Mouse (Mus musculus) heart, postnatal 0 days (tissue): ENCODE results near the gene Zdhhc8. TPM values are rescaled to one million over a fixed set of nuclear protein-coding genes. Genes with fewer than 3 reads are reported as not detected.

ENCODE experiments used
- ATAC-seq: fragments of 200-750 bp; cut with Nextera tagmentation; 2 replicates; pipeline ENCODE4 v1.8.0; 2017; ENCODE audit warnings: low read depth, moderate number of reproducible peaks, moderate library complexity; ENCODE audit not compliant: insufficient read depth
- DNase-seq: peaks from one replicate; pipeline ENCODE4 v3.0.0-alpha.2; 2016; ENCODE audit warnings: low spot score
- H3K27ac ChIP-seq: fragments of 300-500 bp; sonication (generic); 2 replicates; pipeline ENCODE4 v1.5.1; 2014; ENCODE audit warnings: low read depth, mild to moderate bottlenecking
- H3K27me3 ChIP-seq: fragments of 300-500 bp; sonication (generic); 2 replicates; pipeline ENCODE4 v1.6.1; 2014; ENCODE audit warnings: low read length, mixed read lengths; ENCODE audit not compliant: control insufficient read depth, insufficient read depth
- H3K36me3 ChIP-seq: fragments of 300-500 bp; sonication (generic); replicated peaks from 2 replicates; pipeline ENCODE4 v1.6.1; 2014; ENCODE audit warnings: low read length, mixed read lengths; ENCODE audit not compliant: control insufficient read depth, insufficient read depth
- H3K4me1 ChIP-seq: fragments of 300-500 bp; sonication (generic); 2 replicates; pipeline ENCODE4 v1.6.1; 2014; ENCODE audit warnings: antibody characterized with exemption; ENCODE audit not compliant: control insufficient read depth, insufficient read depth
- H3K4me2 ChIP-seq: fragments of 300-500 bp; sonication (generic); 2 replicates; pipeline ENCODE4 v1.6.1; 2014; ENCODE audit warnings: low read depth, mild to moderate bottlenecking, low read length, moderate library complexity
- H3K4me3 ChIP-seq: fragments of 300-500 bp; sonication (generic); 2 replicates; pipeline ENCODE4 v1.5.1; 2014; ENCODE audit warnings: low read depth, low read length
- H3K9ac ChIP-seq: fragments of 300-500 bp; sonication (generic); replicated peaks from 2 replicates; pipeline ENCODE4 v1.6.1; 2014; ENCODE audit warnings: low read depth, low read length, mixed read lengths
- H3K9me3 ChIP-seq: fragments of 300-500 bp; sonication (generic); replicated peaks from 2 replicates; pipeline ENCODE4 v1.6.1; 2016; ENCODE audit warnings: low read length; ENCODE audit not compliant: control insufficient read depth
- CTCF ChIP-seq: IDR thresholded peaks from 2 replicates; pipeline ENCODE4 v1.5.1; 2016; ENCODE audit warnings: antibody characterized with exemption, control low read depth, low read depth
- EP300 ChIP-seq: IDR thresholded peaks from 2 replicates; pipeline ENCODE4 v1.6.1; 2016; ENCODE audit warnings: antibody characterized with exemption, low read depth
- WGBS: fragments of 180-500 bp; shearing (Covaris S2); extraction: QIAGEN DNeasy Blood & Tissue Kit; methylation state at CpG from one replicate; pipeline ENCODE4 v1.1.7; 2014; 5-methylcytosine and 5-hydroxymethylcytosine counted together
- polyA plus RNA-seq: library from polyadenylated mRNA; unstranded; fragments of >200 nt; fragmentation: Nextera tagmentation; extraction: Ambion mirVana; gene quantifications from 2 replicates; pipeline ENCODE4 v1.2.1, GENCODE M21; 2015
- total RNA-seq: library from RNA; depleted of rRNA; stranded (reverse); fragments of >200 nt; gene quantifications from 2 replicates; pipeline ENCODE4 v1.2.3, GENCODE M21; 2014; ENCODE audit warnings: low replicate concordance

Zdhhc8 gene
- total and polyA plus RNA-seq, 2 experiments from 2014 or later: 16.4 to 27.7 TPM

DNA sequence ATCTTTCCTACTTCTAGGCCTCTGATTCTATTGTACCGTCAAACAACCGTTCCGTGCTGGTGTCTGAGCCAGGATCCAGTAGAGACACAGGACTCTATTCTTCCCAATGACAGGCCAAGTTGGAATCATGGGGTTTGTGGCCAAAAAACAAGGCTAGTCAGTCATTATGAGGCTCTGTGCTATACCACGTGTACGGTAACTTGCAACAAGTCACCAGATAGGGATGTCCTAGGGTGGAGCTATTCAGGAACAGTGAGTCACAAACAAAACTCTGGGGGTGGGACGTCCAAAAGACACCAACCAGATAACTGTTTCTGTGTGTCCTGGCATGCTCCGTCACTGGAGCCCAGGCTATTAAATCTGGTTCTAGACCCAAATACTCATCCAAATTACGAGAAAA lies 52.2 kb downstream of the Zdhhc8 start:
- Histone ChIP-seq H3K27me3 (no peaks in the 10 kb centered on the region), H3K9me3 (no peaks in the 10 kb centered on the region), H3K4me2 (no peak overlapping the region), H3K27ac (no peak overlapping the region), H3K9ac (no peak overlapping the region), H3K4me3 (no peak overlapping the region), H3K36me3 (no peaks in the 10 kb centered on the region), H3K4me1 (peaks cover 9% of the 10 kb centered on the region; the same call in 1 of the 2 replicates)
- ATAC-seq: no peak
- no peak for DNase-seq
- no peak for TF ChIP-seq EP300
- TF ChIP-seq CTCF: no peak
- whole genome bisulfite sequencing: 71% methylated on average over 8 of the region's 8 CpGs

DNA sequence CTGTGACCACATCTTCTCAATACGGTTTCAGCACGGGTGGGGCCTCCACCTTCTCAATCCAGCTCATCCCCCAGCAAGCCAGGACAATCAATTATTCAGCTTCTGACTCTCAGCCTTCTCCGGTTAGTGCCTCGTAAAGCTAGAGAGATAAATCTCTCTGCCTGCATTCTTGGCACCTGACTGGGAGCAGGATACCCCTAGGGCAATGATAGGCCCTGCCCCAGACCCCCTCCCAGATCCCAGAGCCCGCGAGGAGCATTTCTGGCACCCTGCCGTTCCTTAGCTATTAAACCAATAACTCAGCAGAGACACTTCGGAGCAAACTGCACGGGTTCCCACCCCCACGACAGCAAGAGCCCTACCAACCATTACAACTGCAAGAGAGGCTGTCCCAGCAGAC lies 53.5 kb downstream of the Zdhhc8 start:
- TF ChIP-seq EP300 (no peak), CTCF (no peak)
- no peak overlapping the region for H3K4me2 ChIP-seq
- H3K4me1 ChIP-seq: no peaks in the 10 kb centered on the region
- no peaks in the 10 kb centered on the region for H3K9me3 ChIP-seq
- DNase-seq (no peak), ATAC-seq (no peak)
- 41% methylated on average over 10 of the region's 10 CpGs for WGBS
- no peak overlapping the region for H3K4me3 ChIP-seq
- H3K9ac ChIP-seq: no peak overlapping the region
- H3K27ac ChIP-seq: no peak overlapping the region
- H3K36me3 ChIP-seq: no peaks in the 10 kb centered on the region
- H3K27me3 ChIP-seq: no peaks in the 10 kb centered on the region

GRCm38 (mm10) chr16:18179591-18179990 lies 55.3 kb downstream of the Zdhhc8 start:
- H3K36me3 ChIP-seq: no peaks in the 10 kb centered on the region
- no peaks in the 10 kb centered on the region for H3K4me1 ChIP-seq
- DNase-seq: no peak
- no peaks in the 10 kb centered on the region for H3K27me3 ChIP-seq
- no peak overlapping the region for H3K4me3 ChIP-seq
- ATAC-seq: no peak
- no peak for TF ChIP-seq EP300
- H3K9me3 ChIP-seq: no peaks in the 10 kb centered on the region
- no peak overlapping the region for H3K27ac ChIP-seq
- H3K9ac ChIP-seq: no peak overlapping the region
- H3K4me2 ChIP-seq: no peak overlapping the region
- 54% methylated on average over 2 of the region's 2 CpGs for WGBS

DNA sequence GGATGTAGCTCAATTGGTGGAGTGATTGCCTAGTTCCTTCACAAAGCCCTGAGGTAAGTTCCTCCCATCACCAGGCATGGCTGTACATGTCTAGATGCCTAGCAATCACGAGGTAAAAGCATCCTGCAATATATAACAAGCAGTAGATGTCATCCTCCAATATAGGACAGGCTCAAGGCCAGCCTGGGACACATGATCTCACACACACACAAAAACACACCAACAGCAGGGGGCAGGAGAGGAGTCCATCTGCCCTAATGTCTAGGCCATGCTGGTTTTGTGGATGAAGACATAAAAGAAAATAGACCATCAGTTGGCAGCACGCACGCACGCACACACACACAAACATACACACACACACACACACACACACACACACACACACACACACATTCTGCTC lies 58.2 kb downstream of the Zdhhc8 start:
- ATAC-seq (no peak), DNase-seq (no peak)
- no peak overlapping the region for H3K27ac ChIP-seq
- H3K36me3 ChIP-seq: no peaks in the 10 kb centered on the region
- no peaks in the 10 kb centered on the region for H3K4me1 ChIP-seq
- no peaks in the 10 kb centered on the region for H3K9me3 ChIP-seq
- TF ChIP-seq CTCF (peak; percentile 39), EP300 (no peak)
- no peak overlapping the region for H3K9ac ChIP-seq
- no peak overlapping the region for H3K4me2 ChIP-seq
- 73% methylated on average over 4 of the region's 4 CpGs for WGBS
- H3K4me3 ChIP-seq: no peak overlapping the region
- H3K27me3 ChIP-seq: 0 out of 2 replicates have a peak, but pooled peaks cover 3% of the 10 kb centered on the region

GRCm38 (mm10) chr16:18175817-18176541 lies 59.0 kb downstream of the Zdhhc8 start:
- H3K4me2 ChIP-seq: no peak overlapping the region
- 39% methylated on average over 6 of the region's 6 CpGs for WGBS
- no peak overlapping the region for H3K4me3 ChIP-seq
- no peak for ATAC-seq
- no peak overlapping the region for H3K9ac ChIP-seq
- no peaks in the 10 kb centered on the region for H3K36me3 ChIP-seq
- 0 out of 2 replicates have a peak, but pooled peaks cover 3% of the 10 kb centered on the region for H3K27me3 ChIP-seq
- DNase-seq: no peak
- TF ChIP-seq EP300: no peak
- H3K4me1 ChIP-seq: no peaks in the 10 kb centered on the region
- no peak overlapping the region for H3K27ac ChIP-seq
- no peaks in the 10 kb centered on the region for H3K9me3 ChIP-seq

DNA sequence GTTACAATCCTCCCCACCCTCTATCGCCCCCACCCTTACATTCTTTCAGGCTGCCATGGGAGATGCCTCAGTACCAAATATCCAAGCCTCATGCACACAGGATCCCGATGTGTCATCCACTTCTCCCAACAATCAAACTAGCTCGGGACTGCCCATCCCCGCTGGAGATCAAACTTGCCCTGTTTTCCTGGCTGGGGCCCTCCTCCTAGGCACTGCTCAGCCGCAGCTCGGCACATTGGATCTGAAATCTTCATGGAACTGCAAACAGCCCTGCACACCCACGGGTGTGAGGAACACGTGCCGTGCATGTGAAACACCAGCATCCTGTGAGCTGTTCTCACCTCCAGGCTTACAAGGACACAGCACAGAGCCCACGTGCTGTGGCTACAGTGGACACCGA lies 61.1 kb downstream of the Zdhhc8 start:
- Histone ChIP-seq H3K4me1 (no peaks in the 10 kb centered on the region), H3K9me3 (no peaks in the 10 kb centered on the region), H3K9ac (no peak overlapping the region), H3K27me3 (0 out of 2 replicates have a peak, but pooled peaks cover 3% of the 10 kb centered on the region), H3K27ac (no peak overlapping the region), H3K4me2 (no peak overlapping the region), H3K36me3 (no peaks in the 10 kb centered on the region), H3K4me3 (no peak overlapping the region)
- no peak for DNase-seq
- no peak for ATAC-seq
- WGBS: 47% methylated on average over 11 of the region's 11 CpGs
- TF ChIP-seq CTCF (no peak), EP300 (no peak)
